Mouse (Mus musculus) activated CD4-positive, CD25-positive, alpha-beta regulatory T cell, adult 9 weeks (primary cell): Measurements from ENCODE around the gene St7l. TPM values are rescaled to one million over a fixed set of nuclear protein-coding genes. Genes with fewer than 3 reads are reported as not detected.

Experiments used
- polyA plus RNA-seq: library from polyadenylated mRNA; unstranded; fragments of 100-300 nt; shearing (Covaris generic); gene quantifications from one replicate; pipeline ENCODE4 v1.2.1, GENCODE M21; 2017

The St7l gene
- polyA plus RNA-seq: 47.8 TPM

GRCm38 (mm10) chr3:104863786-104864650 is at the start of gene St7l, which contains the start of gene Capza1:
TSS of gene St7l (plus strand) at chr3:104864005.
TSS of gene Capza1 (minus strand) at chr3:104864505.

GRCm38 (mm10) chr3:104817991-104818748 is 45.6 kb upstream of the St7l start, which contains the start of gene Mov10:
TSS of gene Mov10 (minus strand) at chr3:104818563.

GRCm38 (mm10) chr3:104961066-104962059 is 97.6 kb downstream of the St7l start, which contains the start of gene Wnt2b:
TSS of gene Wnt2b (minus strand) at chr3:104961921.

Other genes with a start within 250 kb of the St7l start
- gene Slc16a1, start 225.3 kb upstream of the St7l start, polyA plus RNA-seq: 23.1 TPM
- gene Ppm1j, start 82.9 kb upstream of the St7l start, polyA plus RNA-seq: 62.9 TPM
- 1.2 TPM for gene Fam19a3, start 82.2 kb upstream of the St7l start, polyA plus RNA-seq
- 13.8 TPM for gene Rhoc, start 75.6 kb upstream of the St7l start, polyA plus RNA-seq
- gene Mov10, start 45.4 kb upstream of the St7l start, polyA plus RNA-seq: 55.2 TPM
- 569 TPM for gene Capza1, start 500 bp downstream of the St7l start, polyA plus RNA-seq
- 0.22 TPM for gene Wnt2b, start 97.9 kb downstream of the St7l start, polyA plus RNA-seq
- 0.57 TPM for gene Cttnbp2nl, start 189.1 kb downstream of the St7l start, polyA plus RNA-seq
- gene 4930564D02Rik, start 202.8 kb downstream of the St7l start, polyA plus RNA-seq: not detected